Mouse (Mus musculus) forebrain, embryonic 10.5 days (tissue): Measurements from ENCODE around the gene Heatr9. TPM values are rescaled to one million over a fixed set of nuclear protein-coding genes. Genes with fewer than 3 reads are reported as not detected.

Experiments
- DNase-seq: peaks from one replicate; pipeline ENCODE4 v3.0.0-alpha.2; 2017; ENCODE audit warnings: low spot score; ENCODE audit errors: extremely low spot score
- H3K27ac ChIP-seq: fragments of 300-500 bp; sonication (generic); 2 replicates; pipeline ENCODE4 v1.5.1; 2016; ENCODE audit warnings: mild to moderate bottlenecking
- H3K27me3 ChIP-seq: fragments of 300-500 bp; sonication (generic); 2 replicates; pipeline ENCODE4 v1.6.1; 2016; ENCODE audit warnings: mild to moderate bottlenecking; ENCODE audit not compliant: poor library complexity, severe bottlenecking
- H3K36me3 ChIP-seq: fragments of 300-500 bp; sonication (generic); replicated peaks from 2 replicates; pipeline ENCODE4 v1.6.1; 2016; ENCODE audit warnings: mild to moderate bottlenecking, moderate library complexity
- H3K4me1 ChIP-seq: fragments of 300-500 bp; sonication (generic); 2 replicates; pipeline ENCODE4 v1.6.1; 2016
- H3K4me3 ChIP-seq: fragments of 300-500 bp; sonication (generic); 2 replicates; pipeline ENCODE4 v1.5.1; 2016; ENCODE audit warnings: mild to moderate bottlenecking, moderate library complexity
- H3K9me3 ChIP-seq: fragments of 300-500 bp; sonication (generic); 2 replicates; pipeline ENCODE4 v1.6.1; 2016; ENCODE audit warnings: mild to moderate bottlenecking, moderate library complexity
- WGBS: fragments of 180-500 bp; shearing (Covaris S2); methylation state at CpG from one replicate; pipeline ENCODE4 v1.1.7; 2016; 5-methylcytosine and 5-hydroxymethylcytosine counted together
- polyA plus RNA-seq: library from polyadenylated mRNA; unstranded; fragments of >200 nt; fragmentation: Nextera tagmentation; extraction: Ambion mirVana; gene quantifications from 2 replicates; pipeline ENCODE4 v1.2.1, GENCODE M21; 2016

Gene Heatr9
- polyA plus RNA-seq, result not detected in 2 replicates

DNA sequence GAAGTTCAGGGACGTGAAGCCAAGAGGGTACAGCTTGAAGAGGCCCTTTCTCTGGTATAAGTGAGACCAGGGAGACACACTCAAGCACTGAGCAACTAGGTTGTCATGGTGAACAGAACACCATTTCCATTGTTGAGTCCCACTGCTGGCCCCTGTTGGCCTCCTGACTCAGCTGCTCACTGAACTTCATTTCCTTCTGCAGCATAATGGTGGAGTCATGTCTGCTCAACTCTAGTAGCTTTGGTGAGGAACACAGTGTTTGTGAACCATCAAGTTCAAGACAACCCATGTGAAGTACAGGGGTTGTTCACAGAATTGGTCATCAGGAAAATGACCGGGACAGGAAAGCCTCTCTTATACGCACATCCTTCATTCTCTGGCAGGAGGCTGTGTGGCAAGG is at the start of gene Heatr9:
Gene Heatr9 (minus strand): TSS at position 101 of the 400 bp plus-strand sequence.
- DNase-seq, result no peak
- no peak within 1 kb of the TSS for H3K4me3 ChIP-seq
- H3K36me3 ChIP-seq, result no peaks in the 10 kb centered on the region
- no peaks in the 10 kb centered on the region for H3K9me3 ChIP-seq
- H3K27me3 ChIP-seq, result no peaks in the 10 kb centered on the region
- WGBS, result 91% methylated on average over 3 of the region's 3 CpGs
- no peak within 1 kb of the TSS for H3K27ac ChIP-seq
- no peaks in the 10 kb centered on the region for H3K4me1 ChIP-seq

DNA sequence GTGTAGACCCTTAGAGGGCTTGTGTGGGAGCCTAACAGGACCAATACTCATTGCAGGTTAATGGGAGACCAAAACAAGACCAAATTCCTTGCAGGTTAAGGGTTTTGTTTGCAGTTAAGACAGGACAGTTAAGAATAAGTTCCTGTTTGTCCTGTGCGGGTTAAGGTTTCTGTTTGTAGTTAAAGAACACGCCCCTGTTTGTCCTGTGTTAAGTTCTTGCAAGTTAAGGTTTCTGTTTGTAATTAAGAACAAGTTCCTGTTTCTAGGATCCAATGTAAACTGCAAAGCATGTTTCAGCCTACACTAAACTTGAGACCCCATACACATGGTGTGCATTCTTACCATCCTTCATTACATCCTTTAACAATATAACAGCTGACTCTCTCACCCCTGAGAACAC is 48.2 kb upstream of the Heatr9 start:
- Histone ChIP-seq H3K4me3 (no peak overlapping the region), H3K27ac (no peak overlapping the region), H3K9me3 (no peaks in the 10 kb centered on the region), H3K36me3 (no peaks in the 10 kb centered on the region), H3K4me1 (no peaks in the 10 kb centered on the region), H3K27me3 (no peaks in the 10 kb centered on the region)
- WGBS, result 89% methylated on average over 2 of the region's 2 CpGs
- no peak for DNase-seq

DNA sequence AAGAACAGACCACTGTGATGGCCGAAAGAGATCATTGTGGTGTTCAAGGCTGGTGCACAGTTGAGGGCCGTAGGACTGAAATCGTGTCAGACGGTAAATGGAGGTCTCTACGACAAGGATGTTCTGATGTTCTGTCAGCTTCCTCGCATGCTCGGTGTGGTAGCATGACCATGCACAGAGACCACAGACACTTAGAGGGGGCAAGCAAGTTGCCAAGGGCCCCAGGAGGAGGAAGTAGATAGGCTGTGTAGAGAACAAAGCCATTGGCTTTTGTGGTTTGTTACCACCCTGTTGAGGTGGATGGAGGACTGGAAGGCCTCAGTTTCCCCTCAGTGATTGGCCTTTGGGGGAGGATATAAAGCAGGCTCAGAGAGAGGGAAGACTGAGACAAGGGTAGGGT is 47.3 kb upstream of the Heatr9 start:
- Histone ChIP-seq H3K9me3 (no peaks in the 10 kb centered on the region), H3K4me1 (no peaks in the 10 kb centered on the region), H3K27me3 (no peaks in the 10 kb centered on the region), H3K4me3 (no peak overlapping the region), H3K27ac (no peak overlapping the region), H3K36me3 (no peaks in the 10 kb centered on the region)
- no peak for DNase-seq
- WGBS, result 93% methylated on average over 7 of the region's 7 CpGs

GRCm38 (mm10) chr11:83568786-83569185 is 46.8 kb upstream of the Heatr9 start:
- H3K36me3 ChIP-seq, result no peaks in the 10 kb centered on the region
- H3K27me3 ChIP-seq, result no peaks in the 10 kb centered on the region
- H3K4me1 ChIP-seq, result no peaks in the 10 kb centered on the region
- no peaks in the 10 kb centered on the region for H3K9me3 ChIP-seq
- H3K27ac ChIP-seq, result no peak overlapping the region
- WGBS, result 90% methylated on average over 3 of the region's 3 CpGs
- no peak for DNase-seq
- H3K4me3 ChIP-seq, result no peak overlapping the region

- Histone ChIP-seq H3K4me1 (no peaks in the 10 kb centered on the region), H3K27me3 (no peaks in the 10 kb centered on the region), H3K4me3 (no peak overlapping the region), H3K36me3 (no peaks in the 10 kb centered on the region), H3K27ac (no peak overlapping the region), H3K9me3 (no peaks in the 10 kb centered on the region)
- DNase-seq, result no peak
- 93% methylated on average over 9 of the region's 9 CpGs for WGBS
These were observed 46.1 kb upstream of the Heatr9 start for GRCm38 (mm10) chr11:83568061-83568460.

- WGBS, result 77% methylated on average over 7 of the region's 7 CpGs
- no peaks in the 10 kb centered on the region for H3K27me3 ChIP-seq
- H3K27ac ChIP-seq, result no peak overlapping the region
- DNase-seq, result no peak
- H3K4me3 ChIP-seq, result no peak overlapping the region
- no peaks in the 10 kb centered on the region for H3K4me1 ChIP-seq
- no peaks in the 10 kb centered on the region for H3K9me3 ChIP-seq
- no peaks in the 10 kb centered on the region for H3K36me3 ChIP-seq
These were observed 45.3 kb upstream of the Heatr9 start for GRCm38 (mm10) chr11:83567311-83567710.

DNA sequence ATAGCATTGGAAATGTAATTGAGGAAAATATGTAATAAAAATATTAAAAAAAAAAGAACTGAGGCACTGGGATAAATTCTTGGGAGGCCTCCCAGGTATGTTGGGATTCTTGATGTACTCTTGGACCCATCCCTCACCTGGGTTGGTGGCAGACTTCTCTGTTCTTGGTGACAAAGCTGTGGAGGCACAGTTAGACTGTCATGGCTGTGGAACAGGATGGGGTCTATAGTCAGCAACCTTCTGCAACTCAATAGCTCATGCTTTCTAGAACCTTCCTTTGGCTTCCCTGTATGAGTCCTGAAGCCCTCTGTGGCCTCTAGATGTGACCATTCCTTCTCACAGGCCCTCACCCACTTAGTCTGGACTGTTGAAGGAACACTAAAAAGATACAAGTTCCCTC is 44.6 kb upstream of the Heatr9 start:
- Histone ChIP-seq H3K4me1 (no peaks in the 10 kb centered on the region), H3K27ac (no peak overlapping the region), H3K27me3 (no peaks in the 10 kb centered on the region), H3K9me3 (no peaks in the 10 kb centered on the region), H3K36me3 (no peaks in the 10 kb centered on the region), H3K4me3 (no peak overlapping the region)
- no peak for DNase-seq

DNA sequence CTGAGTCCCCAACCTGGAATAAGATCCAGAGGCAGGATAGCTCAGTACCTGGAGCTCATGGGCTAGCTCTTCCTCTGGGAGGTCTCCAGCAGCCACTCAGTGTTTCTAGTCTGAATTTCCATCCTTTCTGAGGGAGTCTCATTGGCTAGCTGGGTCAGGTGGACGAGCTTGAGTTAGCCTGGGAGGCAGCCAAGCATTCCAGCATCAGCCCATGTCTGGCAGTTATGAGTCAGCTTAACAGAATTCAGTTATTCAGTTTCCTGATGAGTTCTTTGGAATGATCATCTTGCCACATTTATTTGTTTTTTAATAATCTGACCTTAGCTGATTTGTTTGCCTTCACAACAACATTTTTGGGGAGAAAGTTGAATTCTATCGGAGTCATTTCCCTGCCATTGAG is 41.8 kb upstream of the Heatr9 start:
- Histone ChIP-seq H3K27ac (no peak overlapping the region), H3K4me3 (no peak overlapping the region), H3K36me3 (no peaks in the 10 kb centered on the region), H3K4me1 (no peaks in the 10 kb centered on the region), H3K27me3 (no peaks in the 10 kb centered on the region), H3K9me3 (no peaks in the 10 kb centered on the region)
- DNase-seq, result no peak
- 82% methylated on average over 2 of the region's 2 CpGs for WGBS

DNA sequence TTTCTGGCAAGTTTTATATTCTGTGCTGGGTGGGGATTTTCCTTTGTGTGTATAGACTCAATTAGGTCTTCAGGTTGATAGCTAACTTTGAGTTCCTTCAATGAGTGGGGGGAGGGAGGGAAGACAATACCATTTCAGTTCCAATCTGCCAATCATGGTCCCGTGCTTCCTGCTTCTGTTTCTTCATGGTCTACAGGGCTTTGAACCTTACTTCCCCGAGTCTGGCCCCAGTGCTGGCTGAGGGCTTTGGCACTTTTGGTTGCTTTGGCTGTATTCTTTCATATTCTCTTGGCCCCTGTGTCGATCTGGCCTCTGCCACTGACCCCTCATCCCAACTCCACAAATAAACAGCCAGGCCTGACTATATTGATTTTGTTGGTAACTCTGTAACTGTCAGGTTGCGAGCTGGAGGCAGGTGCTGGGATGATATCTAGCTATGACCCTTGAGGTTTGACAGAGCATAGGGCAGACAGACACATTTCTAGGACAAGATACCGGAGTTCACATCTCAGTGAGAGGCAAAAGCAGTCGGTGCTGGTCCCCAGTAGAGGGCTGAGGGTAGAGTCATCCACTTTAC is 40.4 kb upstream of the Heatr9 start:
- 76% methylated on average over 6 of the region's 6 CpGs for WGBS
- H3K27ac ChIP-seq, result no peak overlapping the region
- H3K4me3 ChIP-seq, result no peak overlapping the region
- H3K9me3 ChIP-seq, result no peaks in the 10 kb centered on the region
- no peaks in the 10 kb centered on the region for H3K27me3 ChIP-seq
- no peak for DNase-seq
- no peaks in the 10 kb centered on the region for H3K36me3 ChIP-seq
- no peaks in the 10 kb centered on the region for H3K4me1 ChIP-seq

DNA sequence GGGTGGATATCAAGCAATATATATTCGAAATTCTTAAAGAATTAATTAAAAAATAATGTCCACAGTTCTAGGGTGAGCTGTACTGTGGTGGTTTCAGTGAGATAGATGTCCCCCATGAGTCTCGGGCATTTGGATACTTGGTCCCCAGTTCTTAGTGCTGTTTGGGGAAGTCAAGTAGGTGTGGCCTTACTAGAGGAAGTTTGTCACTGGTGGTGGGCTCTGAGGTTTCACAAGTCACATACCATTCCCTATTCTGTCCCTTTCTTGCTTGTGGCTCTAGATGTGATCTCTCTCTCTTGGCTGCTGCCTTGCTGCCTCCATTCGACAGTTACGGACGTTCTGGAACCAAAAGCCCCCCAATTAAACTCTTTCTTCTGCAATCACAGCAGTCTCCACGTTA is 38.4 kb upstream of the Heatr9 start:
- DNase-seq, result no peak
- Histone ChIP-seq H3K27ac (no peak overlapping the region), H3K36me3 (no peaks in the 10 kb centered on the region), H3K4me1 (peaks cover 8% of the 10 kb centered on the region), H3K4me3 (no peak overlapping the region), H3K9me3 (no peaks in the 10 kb centered on the region), H3K27me3 (no peaks in the 10 kb centered on the region)
- 84% methylated on average over 6 of the region's 6 CpGs for WGBS

GRCm38 (mm10) chr11:83557074-83557473 is 35.1 kb upstream of the Heatr9 start:
- H3K36me3 ChIP-seq, result no peaks in the 10 kb centered on the region
- H3K27ac ChIP-seq, result no peak overlapping the region
- H3K27me3 ChIP-seq, result no peaks in the 10 kb centered on the region
- WGBS, result 55% methylated on average over 10 of the region's 10 CpGs
- H3K9me3 ChIP-seq, result no peaks in the 10 kb centered on the region
- no peak overlapping the region for H3K4me3 ChIP-seq
- DNase-seq, result no peak
- peaks cover 8% of the 10 kb centered on the region for H3K4me1 ChIP-seq

GRCm38 (mm10) chr11:83556085-83556781 is 34.3 kb upstream of the Heatr9 start:
- Histone ChIP-seq H3K27ac (no peak overlapping the region), H3K27me3 (no peaks in the 10 kb centered on the region), H3K9me3 (no peaks in the 10 kb centered on the region), H3K4me1 (peaks cover 8% of the 10 kb centered on the region), H3K36me3 (no peaks in the 10 kb centered on the region), H3K4me3 (no peak overlapping the region)
- WGBS, result 34% methylated on average over 8 of the region's 8 CpGs
- peak; percentile 24 for DNase-seq

DNA sequence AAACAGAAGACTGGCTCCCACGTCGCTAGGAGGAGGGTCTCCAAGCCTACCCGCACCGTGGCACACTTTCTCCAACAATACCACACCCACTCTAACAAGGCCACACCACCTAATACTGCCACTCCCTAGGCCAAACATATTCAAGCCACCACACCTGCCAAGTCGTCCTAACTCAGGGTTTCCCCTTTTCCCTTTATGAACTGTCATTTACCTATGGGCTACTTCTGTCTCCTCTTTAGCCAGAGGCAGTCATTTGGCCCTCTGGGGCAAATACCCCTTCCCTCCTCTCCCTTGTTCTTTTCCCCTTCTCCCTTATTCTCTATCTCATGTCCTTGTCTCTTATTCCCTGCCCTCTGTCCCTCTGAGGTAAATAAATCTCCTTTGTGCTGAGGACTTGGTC is 29.7 kb upstream of the Heatr9 start:
- Histone ChIP-seq H3K9me3 (no peaks in the 10 kb centered on the region), H3K4me3 (no peak overlapping the region), H3K36me3 (no peaks in the 10 kb centered on the region), H3K4me1 (0 out of 2 replicates have a peak, but pooled peaks cover 3% of the 10 kb centered on the region), H3K27me3 (no peaks in the 10 kb centered on the region), H3K27ac (no peak overlapping the region)
- 87% methylated on average over 5 of the region's 5 CpGs for WGBS
- DNase-seq, result no peak
